Mouse (Mus musculus) hindbrain, embryonic 10.5 days (tissue): Measurements from ENCODE around the gene Iqsec1. TPM values are rescaled to one million over a fixed set of nuclear protein-coding genes. Genes with fewer than 3 reads are reported as not detected.
A peak's percentile ranks its signal among the peaks of the same experiment; 100 is the strongest.

Source experiments
- DNase-seq: peaks from one replicate; pipeline ENCODE4 v3.0.0-alpha.2; 2017; ENCODE audit warnings: low spot score
- H3K27ac ChIP-seq: fragments of 300-500 bp; sonication (generic); 2 replicates; pipeline ENCODE4 v1.5.1; 2016; ENCODE audit warnings: mild to moderate bottlenecking, moderate library complexity
- H3K27me3 ChIP-seq: fragments of 300-500 bp; sonication (generic); 2 replicates; pipeline ENCODE4 v1.6.1; 2016; ENCODE audit warnings: mild to moderate bottlenecking; ENCODE audit not compliant: poor library complexity, insufficient read depth, severe bottlenecking
- H3K36me3 ChIP-seq: fragments of 300-500 bp; sonication (generic); 2 replicates; pipeline ENCODE4 v1.6.1; 2016; ENCODE audit warnings: mild to moderate bottlenecking, moderate library complexity
- H3K4me1 ChIP-seq: fragments of 300-500 bp; sonication (generic); replicated peaks from 2 replicates; pipeline ENCODE4 v1.6.1; 2016; ENCODE audit warnings: mild to moderate bottlenecking
- H3K4me3 ChIP-seq: fragments of 300-500 bp; sonication (generic); 2 replicates; pipeline ENCODE4 v1.5.1; 2016; ENCODE audit warnings: mild to moderate bottlenecking, moderate library complexity
- H3K9me3 ChIP-seq: fragments of 300-500 bp; sonication (generic); 2 replicates; pipeline ENCODE4 v1.6.1; 2016; ENCODE audit warnings: mild to moderate bottlenecking, moderate library complexity
- WGBS: fragments of 180-500 bp; shearing (Covaris S2); methylation state at CpG from one replicate; pipeline ENCODE4 v1.1.7; 2016; 5-methylcytosine and 5-hydroxymethylcytosine counted together
- polyA plus RNA-seq: library from polyadenylated mRNA; unstranded; fragments of >200 nt; fragmentation: Nextera tagmentation; extraction: Ambion mirVana; gene quantifications from 2 replicates; pipeline ENCODE4 v1.2.1, GENCODE M21; 2016

The Iqsec1 gene
- polyA plus RNA-seq, 1 experiment from 2014 or later, result 13.8 TPM

DNA sequence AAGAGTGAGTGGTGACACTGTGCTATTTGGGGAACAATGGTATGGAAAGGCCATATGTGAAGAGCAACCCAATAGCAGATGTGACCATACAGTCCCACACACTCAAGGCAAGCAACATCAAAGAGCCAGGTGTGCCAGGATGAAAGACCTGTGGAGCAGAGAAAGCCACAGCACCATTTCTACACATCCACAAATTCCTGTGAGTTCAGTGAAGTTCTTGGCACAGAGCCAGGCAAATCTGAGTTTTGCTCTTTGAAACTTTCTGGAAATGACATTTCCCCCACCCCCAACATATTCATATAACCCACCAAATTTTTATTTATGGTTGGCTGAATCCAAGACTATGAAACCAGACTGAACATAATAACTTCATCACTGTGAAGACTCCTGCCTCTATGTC, 183.8 kb downstream of the Iqsec1 start:
- Histone ChIP-seq H3K4me3 (no peak overlapping the region), H3K27ac (no peak overlapping the region), H3K27me3 (peaks cover 7% of the 10 kb centered on the region; the same call in 1 of the 2 replicates), H3K9me3 (no peaks in the 10 kb centered on the region), H3K36me3 (no peaks in the 10 kb centered on the region), H3K4me1 (peaks cover 45% of the 10 kb centered on the region)
- no peak for DNase-seq

DNA sequence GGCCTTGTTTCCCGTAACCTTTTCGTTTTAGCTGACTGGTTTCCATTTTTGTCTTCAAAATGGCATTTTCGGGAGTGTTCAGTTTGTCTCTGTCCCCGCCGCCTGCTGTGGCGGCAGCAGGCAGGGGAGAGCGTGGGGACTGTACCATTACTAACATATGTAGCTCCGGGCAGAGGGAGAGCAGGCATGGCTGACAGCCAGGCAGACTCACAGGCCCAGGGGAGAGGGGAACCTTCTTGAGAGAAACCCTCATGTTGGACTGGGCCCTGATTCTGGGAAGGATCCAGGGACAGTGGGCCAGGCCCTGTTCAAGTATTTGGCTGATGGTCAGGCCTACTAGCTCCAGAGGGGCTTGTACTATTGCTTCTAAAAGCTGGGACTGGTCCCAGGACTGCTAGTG, 185.9 kb downstream of the Iqsec1 start:
- Histone ChIP-seq H3K4me3 (no peak overlapping the region), H3K27me3 (no peaks in the 10 kb centered on the region), H3K9me3 (no peaks in the 10 kb centered on the region), H3K4me1 (peaks cover 25% of the 10 kb centered on the region), H3K36me3 (no peaks in the 10 kb centered on the region), H3K27ac (no peak overlapping the region)
- WGBS, result 86% methylated on average over 8 of the region's 8 CpGs
- DNase-seq, result no peak

DNA sequence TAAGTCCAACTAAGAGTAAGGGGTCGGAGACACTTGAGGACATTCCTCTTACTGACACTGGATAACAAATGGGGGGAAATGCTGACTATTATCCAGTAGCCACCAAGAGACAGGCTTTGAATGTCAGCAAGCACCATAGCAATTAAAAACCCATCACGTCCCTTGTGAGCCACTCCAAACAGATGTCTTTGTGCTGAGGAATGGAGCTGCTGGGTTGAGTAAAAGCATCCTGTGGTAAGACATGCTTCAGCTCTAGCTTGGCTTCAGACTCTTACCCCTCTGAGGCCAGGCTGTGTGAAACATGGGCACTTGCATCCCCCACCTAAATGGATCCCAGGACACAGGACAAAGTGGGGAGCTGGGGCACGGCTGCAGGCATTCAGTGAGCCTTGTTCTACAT, 186.4 kb downstream of the Iqsec1 start:
- DNase-seq, result no peak
- Histone ChIP-seq H3K36me3 (no peaks in the 10 kb centered on the region), H3K4me3 (no peak overlapping the region), H3K27me3 (no peaks in the 10 kb centered on the region), H3K4me1 (peaks cover 20% of the 10 kb centered on the region), H3K9me3 (no peaks in the 10 kb centered on the region), H3K27ac (0 out of 2 replicates have a peak overlapping the region, but pooled peaks have one; percentile 24)
- WGBS, result 71% methylated on average over 3 of the region's 3 CpGs

DNA sequence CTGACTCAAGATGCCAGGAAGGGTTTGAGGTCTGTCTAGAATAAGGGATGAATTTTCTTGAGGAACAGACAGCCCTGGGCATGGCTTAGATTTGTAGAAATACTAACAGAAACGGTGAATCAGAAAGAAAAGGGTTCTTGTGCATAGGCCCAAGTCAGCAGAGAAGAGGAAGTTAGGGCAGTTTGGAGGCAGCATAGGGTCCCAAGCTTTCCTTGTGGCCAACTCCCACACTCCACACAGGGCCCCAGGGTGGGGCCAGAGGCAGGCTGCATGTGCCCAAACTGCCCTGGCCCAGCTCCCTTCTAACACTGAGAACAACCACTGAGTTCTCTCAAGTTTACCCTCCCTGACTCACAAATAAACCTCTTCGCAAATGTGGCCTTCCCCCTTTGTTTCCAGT, 187.7 kb downstream of the Iqsec1 start:
- Histone ChIP-seq H3K36me3 (no peaks in the 10 kb centered on the region), H3K4me3 (no peak overlapping the region), H3K27me3 (no peaks in the 10 kb centered on the region), H3K27ac (no peak overlapping the region), H3K9me3 (no peaks in the 10 kb centered on the region), H3K4me1 (peaks cover 10% of the 10 kb centered on the region; the same call in 1 of the 2 replicates)
- no peak for DNase-seq
- WGBS, result 94% methylated on average over 2 of the region's 2 CpGs

DNA sequence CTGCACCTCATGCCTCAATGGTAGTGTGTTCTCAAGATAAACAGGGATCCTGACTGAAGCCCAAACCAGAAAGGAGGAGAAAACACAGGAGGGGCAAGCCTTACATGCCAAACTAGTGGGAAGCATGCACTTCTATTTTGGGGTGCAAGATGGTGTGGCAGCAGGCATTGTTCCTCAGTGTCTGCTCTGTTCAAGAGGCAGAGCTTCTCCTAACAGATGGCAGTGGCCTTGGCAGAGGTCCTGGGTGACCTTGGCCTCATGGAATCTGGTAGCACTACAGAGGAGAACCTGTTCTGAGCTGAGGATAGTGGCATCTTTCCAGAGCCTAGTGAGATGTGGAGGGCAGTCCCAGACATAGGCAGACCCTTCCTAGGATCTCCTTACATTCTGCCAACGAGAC, 189.4 kb downstream of the Iqsec1 start:
- Histone ChIP-seq H3K27ac (no peak overlapping the region), H3K9me3 (no peaks in the 10 kb centered on the region), H3K4me1 (peaks cover 13% of the 10 kb centered on the region; the same call in 1 of the 2 replicates), H3K27me3 (no peaks in the 10 kb centered on the region), H3K4me3 (no peak overlapping the region), H3K36me3 (no peaks in the 10 kb centered on the region)
- WGBS, result 89% methylated on average over 1 of the region's 1 CpGs
- DNase-seq, result no peak

DNA sequence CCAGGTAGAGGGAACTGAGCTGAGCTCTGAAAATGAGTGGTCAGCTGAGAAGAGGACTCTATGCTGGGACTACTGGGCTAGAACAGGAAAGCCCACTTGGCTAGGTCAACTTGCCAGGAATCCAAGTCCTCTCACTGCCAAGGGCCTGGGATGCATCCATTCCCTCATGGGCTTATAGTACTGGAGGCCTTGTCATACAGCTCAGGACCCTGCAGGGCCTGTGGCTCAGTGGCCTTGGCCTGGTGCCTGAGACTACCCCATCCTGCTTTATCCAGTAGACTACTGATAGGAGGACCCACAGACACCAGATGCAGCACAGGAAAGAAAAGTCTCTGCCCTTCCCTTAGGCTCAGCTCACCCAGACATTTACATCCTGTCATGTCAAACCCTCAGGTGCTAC, 190.3 kb downstream of the Iqsec1 start:
- H3K27ac ChIP-seq, result no peak overlapping the region
- peaks cover 13% of the 10 kb centered on the region; the same call in 1 of the 2 replicates for H3K4me1 ChIP-seq
- no peak overlapping the region for H3K4me3 ChIP-seq
- DNase-seq, result no peak
- H3K27me3 ChIP-seq, result no peaks in the 10 kb centered on the region
- H3K36me3 ChIP-seq, result no peaks in the 10 kb centered on the region
- H3K9me3 ChIP-seq, result no peaks in the 10 kb centered on the region

DNA sequence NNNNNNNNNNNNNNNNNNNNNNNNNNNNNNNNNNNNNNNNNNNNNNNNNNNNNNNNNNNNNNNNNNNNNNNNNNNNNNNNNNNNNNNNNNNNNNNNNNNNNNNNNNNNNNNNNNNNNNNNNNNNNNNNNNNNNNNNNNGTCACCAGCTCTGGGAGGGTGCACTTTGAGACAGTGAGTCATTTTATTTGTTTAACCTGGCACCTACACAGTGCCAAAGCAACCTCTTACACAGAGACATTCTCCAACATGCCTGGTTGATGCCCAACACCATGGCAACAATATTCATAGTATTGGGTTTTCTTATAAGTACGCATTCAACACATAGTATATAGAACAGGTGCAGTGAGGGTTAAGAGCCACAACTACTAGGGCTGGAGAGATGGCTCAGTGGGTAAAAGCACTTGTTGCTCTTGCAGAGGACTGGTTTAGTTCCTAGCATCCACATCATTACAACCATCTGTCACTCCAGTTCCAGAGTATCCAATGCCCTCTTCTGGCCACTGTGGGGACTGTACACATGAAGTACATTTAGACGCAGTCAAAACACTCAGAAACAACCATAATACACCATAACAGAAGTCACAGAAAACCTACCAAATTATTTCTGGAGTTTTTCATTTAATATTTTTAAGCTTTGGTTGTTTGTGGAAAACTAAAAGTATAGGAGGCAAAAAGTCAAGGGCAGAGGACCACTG, 191.4 kb downstream of the Iqsec1 start:
- Histone ChIP-seq H3K4me1 (peaks cover 5% of the 10 kb centered on the region; the same call in 1 of the 2 replicates), H3K36me3 (no peaks in the 10 kb centered on the region), H3K27me3 (no peaks in the 10 kb centered on the region), H3K9me3 (no peaks in the 10 kb centered on the region), H3K27ac (0 out of 2 replicates have a peak overlapping the region, but pooled peaks have one; percentile 0), H3K4me3 (no peak overlapping the region)
- WGBS, result 94% methylated on average over 2 of the region's 2 CpGs
- no peak for DNase-seq

DNA sequence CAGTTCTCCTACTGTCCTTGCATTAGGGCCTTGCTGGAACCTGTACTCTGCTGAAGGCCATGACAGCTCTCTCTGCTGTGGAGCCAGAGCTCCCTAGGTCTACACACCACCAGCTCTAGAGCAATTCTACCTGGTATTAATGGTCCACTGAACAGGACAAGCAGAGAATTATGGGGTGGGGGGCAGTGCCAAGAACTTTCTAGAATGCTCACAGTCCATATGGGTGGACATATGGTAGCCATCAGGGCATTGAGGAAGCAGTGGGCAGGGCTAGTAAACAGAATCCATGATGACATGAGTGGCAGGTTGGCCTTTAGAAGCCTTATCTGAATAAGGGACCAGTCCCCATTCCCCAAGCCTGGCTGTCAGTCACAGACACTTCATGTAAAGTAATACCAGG, 197.6 kb downstream of the Iqsec1 start:
- H3K9me3 ChIP-seq, result no peaks in the 10 kb centered on the region
- no peaks in the 10 kb centered on the region for H3K27me3 ChIP-seq
- peaks cover 27% of the 10 kb centered on the region for H3K4me1 ChIP-seq
- no peak for DNase-seq
- H3K4me3 ChIP-seq, result no peak overlapping the region
- H3K36me3 ChIP-seq, result no peaks in the 10 kb centered on the region
- no peak overlapping the region for H3K27ac ChIP-seq

DNA sequence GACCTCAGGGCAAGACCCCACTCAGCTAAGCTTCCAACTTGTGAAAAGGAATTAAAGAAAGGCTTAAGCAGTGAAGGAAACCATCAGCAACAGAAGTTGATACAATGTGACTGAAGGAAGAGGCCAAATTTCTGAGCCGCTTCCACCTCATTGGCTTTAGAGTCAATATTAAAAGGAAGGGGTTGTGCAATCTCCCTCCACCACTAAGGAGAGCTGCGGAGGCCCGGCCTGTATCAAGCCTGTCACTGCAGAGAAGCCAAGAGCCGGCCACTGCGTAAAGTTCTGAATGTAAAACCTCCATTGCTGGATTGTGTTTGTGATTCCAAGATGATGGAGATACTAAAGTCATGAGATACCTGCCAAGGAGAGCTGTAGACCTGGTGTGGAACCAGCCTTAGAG, 199.0 kb downstream of the Iqsec1 start:
- Histone ChIP-seq H3K27ac (no peak overlapping the region), H3K27me3 (no peaks in the 10 kb centered on the region), H3K36me3 (no peaks in the 10 kb centered on the region), H3K9me3 (no peaks in the 10 kb centered on the region), H3K4me1 (peaks cover 31% of the 10 kb centered on the region), H3K4me3 (no peak overlapping the region)
- DNase-seq, result no peak
- 65% methylated on average over 5 of the region's 5 CpGs for WGBS

DNA sequence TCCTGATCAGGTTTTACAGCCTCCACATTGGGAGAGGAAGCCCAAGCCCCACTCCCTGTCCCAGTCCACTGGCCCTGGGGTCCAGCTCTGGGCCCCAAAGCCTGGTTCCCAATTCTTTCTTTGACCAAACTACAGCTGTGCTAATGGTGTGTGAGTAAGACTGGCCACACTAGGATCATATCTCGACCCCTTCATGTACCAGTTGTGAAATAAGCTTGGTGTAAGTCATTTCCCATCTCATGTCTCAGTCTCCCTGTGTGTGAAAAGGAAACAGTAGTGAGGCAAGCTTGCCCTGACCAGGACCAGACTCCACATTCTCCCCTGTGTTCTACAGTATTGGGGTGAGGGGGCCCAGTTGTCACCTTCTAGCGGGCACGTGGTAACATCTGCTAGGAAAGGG, 200.9 kb downstream of the Iqsec1 start:
- WGBS, result 95% methylated on average over 3 of the region's 3 CpGs
- DNase-seq, result no peak
- Histone ChIP-seq H3K36me3 (no peaks in the 10 kb centered on the region), H3K27ac (0 out of 2 replicates have a peak overlapping the region, but pooled peaks have one; percentile 78), H3K4me1 (peaks cover 50% of the 10 kb centered on the region), H3K4me3 (no peak overlapping the region), H3K27me3 (no peaks in the 10 kb centered on the region), H3K9me3 (no peaks in the 10 kb centered on the region)

DNA sequence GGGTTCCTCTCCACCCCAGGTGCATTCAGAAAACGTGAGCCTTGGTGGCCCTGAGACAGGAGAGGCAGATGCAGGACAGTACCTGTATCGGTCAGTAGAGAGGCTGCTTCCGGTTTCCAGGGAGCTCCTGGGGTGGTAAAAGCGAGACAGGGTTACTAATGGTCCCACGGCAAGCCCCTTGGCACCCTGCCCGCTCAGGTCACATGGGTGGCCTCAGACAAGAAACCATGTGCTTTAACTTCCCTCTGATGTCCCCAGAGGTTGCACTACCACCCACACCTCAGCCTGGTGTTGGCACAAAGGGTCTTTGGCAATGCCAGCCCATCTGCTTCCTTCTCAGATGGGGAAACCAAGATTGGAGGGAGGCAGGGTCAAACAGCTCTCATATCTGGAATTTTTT, 201.4 kb downstream of the Iqsec1 start:
- no peaks in the 10 kb centered on the region for H3K36me3 ChIP-seq
- no peaks in the 10 kb centered on the region for H3K27me3 ChIP-seq
- no peaks in the 10 kb centered on the region for H3K9me3 ChIP-seq
- peak overlapping the region; percentile 78 for H3K27ac ChIP-seq
- H3K4me3 ChIP-seq, result no peak overlapping the region
- H3K4me1 ChIP-seq, result peaks cover 55% of the 10 kb centered on the region
- DNase-seq, result no peak
- 63% methylated on average over 6 of the region's 6 CpGs for WGBS

DNA sequence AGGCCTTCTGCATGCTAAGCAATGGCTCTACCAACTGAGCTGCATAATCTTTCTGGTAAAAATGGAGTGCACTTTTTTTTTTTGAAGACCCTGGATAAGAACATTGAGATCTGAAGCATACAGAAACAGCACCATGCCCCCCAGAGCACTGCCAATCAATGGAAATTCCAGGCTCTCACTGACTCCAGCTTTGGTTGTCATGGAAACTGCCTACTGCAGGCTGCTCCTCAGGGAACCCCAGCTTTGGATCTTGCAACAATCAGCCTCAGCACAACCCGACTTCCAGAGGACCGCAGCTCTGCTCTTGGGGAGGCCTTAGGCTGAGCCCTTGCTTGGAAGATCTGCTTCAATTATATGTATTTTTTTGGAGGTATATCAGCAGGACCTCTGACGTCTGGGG, 201.9 kb downstream of the Iqsec1 start:
- Histone ChIP-seq H3K4me1 (peaks cover 60% of the 10 kb centered on the region), H3K9me3 (no peaks in the 10 kb centered on the region), H3K36me3 (no peaks in the 10 kb centered on the region), H3K27ac (peak overlapping the region; percentile 78), H3K27me3 (no peaks in the 10 kb centered on the region), H3K4me3 (no peak overlapping the region)
- WGBS, result 30% methylated on average over 3 of the region's 3 CpGs
- DNase-seq, result peak; percentile 29

DNA sequence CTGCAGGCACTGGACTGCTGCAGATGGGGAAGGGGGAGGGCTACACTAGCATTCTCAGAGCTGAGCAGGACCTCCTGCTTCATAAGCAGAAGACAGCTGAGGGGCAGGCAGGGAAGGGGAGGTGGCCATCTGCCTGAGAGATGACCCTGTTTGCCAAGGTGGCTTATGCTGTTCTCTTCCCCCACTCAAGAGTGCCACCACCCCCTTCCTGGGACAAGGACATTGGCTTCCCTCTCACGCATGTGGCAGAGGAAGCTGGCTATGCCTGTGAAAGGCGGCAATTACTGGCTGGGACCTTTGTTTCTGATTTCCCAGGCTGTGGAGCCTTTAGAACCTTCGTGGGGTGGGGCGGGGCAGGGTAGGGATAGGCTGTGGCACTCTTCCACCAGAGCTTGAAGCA, 204.5 kb downstream of the Iqsec1 start:
- Histone ChIP-seq H3K9me3 (no peaks in the 10 kb centered on the region), H3K27me3 (no peaks in the 10 kb centered on the region), H3K36me3 (peaks cover 7% of the 10 kb centered on the region; the same call in 1 of the 2 replicates), H3K27ac (peak overlapping the region; percentile 99), H3K4me1 (peaks cover 77% of the 10 kb centered on the region), H3K4me3 (no peak overlapping the region)
- DNase-seq, result peak; percentile 27
- 43% methylated on average over 4 of the region's 4 CpGs for WGBS

DNA sequence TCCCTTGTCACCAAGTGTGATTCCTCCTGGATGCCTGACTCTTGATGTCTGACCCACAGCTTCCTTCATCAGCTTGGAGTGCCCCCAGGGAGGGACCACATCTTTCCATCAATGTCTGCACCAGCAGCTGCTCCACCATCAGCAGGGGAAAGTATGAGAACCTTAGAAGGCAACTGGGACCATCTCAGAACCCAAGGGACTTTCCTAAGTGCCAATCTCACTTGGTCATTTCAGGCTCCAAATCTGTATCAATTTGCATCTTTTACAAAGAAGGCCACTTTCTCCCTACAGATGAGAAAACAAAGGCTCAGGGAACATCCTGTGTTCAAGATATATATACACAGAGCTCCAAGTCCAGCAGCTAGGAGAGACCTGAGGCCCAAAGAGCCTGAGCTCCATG, 205.3 kb downstream of the Iqsec1 start:
- Histone ChIP-seq H3K9me3 (no peaks in the 10 kb centered on the region), H3K27ac (peak overlapping the region; percentile 99), H3K36me3 (peaks cover 12% of the 10 kb centered on the region), H3K27me3 (no peaks in the 10 kb centered on the region), H3K4me1 (peaks cover 81% of the 10 kb centered on the region), H3K4me3 (peak overlapping the region; percentile 13; the same call in 1 of the 2 replicates)
- DNase-seq, result peak; percentile 20
